Mouse (Mus musculus) activated CD4-positive, CD25-positive, alpha-beta regulatory T cell, adult 4 months (primary cell): ENCODE results near the gene Gm20388. TPM values are rescaled to one million over a fixed set of nuclear protein-coding genes. Genes with fewer than 3 reads are reported as not detected.
A peak's percentile ranks its signal among the peaks of the same experiment; 100 is the strongest.

ENCODE experiments used
- ATAC-seq: one replicate; pipeline ENCODE4 v1.8.0; 2017
- polyA plus RNA-seq, 2 experiments: library from polyadenylated mRNA; unstranded; fragments of 100-300 nt; shearing (Covaris generic); gene quantifications; one replicate each; pipeline ENCODE4 v1.2.1; 2017

Gene Gm20388
- polyA plus RNA-seq, 2 experiments from 2014 or later = 9.9 to 12.3 TPM

DNA sequence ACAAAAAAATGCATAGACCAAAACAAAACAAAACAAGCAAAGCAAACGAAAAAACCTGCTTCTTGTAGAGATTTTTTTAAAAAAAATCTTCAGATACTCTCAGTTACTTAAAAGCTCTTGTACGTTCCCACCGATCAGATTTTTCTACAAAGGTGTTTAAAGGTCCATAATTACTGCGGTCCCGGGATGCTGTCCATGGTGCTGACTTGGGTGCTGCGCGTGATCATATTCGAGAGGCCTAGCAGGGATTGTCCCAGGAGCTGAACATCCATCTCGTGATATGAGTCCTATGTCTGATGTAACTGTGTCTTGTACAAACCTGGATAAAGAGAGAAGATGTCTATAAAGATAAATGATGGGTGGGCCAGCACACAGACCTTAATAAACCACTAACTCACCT lies 3927.9 kb downstream of the Gm20388 start:
- no peak for ATAC-seq

DNA sequence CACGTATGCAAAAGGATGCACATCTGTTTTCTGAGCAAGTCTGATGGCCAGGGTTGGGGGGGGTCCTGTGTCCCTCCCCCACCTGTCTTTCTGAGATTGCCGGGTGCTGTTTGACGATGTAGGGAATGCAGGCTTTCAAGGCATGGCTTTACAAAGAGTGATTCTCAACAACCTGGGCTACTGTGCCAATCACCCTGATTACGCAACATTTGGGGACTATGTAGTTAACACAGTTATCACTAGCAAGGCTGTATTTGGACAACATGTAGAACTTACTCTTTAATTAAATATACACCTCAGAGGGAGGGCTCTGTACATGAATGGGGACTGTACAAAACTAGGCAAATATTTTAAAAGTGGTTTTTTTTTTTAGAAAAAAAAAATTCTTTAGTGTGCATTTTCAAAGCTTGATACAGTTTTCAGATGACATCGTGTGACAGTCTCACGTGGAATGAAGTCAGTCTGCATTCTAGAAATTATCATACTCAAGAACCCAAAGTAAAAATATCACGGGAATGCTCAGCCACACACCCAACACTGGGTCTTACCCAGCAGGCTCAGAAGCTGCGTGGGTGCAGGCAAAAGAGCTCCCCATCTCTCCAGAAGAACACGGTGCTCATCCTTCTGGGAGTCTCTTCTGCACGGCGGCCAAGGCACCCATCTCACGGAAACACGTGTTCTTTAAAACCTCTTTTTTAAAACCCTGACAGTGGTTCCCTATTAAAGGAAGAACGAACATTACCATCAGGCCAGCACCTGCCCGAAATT lies 3930.1 kb downstream of the Gm20388 start:
- no peak for ATAC-seq

DNA sequence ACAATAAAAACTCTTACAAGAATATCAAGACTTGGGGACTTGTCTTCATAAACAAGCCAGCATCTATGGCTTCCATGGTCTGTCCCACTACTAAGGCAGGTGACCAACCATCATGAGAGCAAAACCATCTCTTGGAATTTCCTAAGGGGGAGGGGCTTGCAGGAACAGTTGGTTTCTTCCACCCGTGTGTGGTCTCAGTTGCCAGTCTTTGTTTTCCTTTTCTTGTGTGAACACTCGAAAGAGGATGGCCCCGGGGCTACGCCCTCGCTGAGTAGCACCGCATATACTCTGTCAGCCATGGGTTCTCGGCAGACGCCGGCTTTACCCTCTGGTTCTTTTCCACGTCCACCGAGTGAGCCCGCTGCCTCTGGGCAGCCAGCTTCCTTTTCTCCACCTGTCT lies 3931.4 kb downstream of the Gm20388 start:
- ATAC-seq = no peak

DNA sequence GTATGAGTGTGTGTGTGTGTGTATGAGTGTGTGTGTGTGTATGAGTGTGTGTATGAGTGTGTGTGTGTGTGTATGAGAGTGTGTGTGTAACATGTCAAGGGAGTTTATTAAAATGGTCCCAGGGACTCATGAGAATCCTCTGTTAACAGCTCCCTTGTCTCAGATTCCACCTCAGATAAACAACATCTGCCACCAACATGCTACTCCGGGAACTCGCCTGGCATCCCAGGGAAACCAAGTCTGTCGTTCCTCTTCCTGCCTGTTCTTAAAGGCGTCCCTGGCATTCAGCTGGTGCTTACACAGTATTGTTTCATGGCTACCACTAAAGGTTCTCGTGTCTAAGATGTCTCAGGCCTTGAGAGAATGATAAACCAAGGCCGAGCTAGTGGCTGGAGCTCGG lies 3933.7 kb downstream of the Gm20388 start:
- ATAC-seq = no peak

DNA sequence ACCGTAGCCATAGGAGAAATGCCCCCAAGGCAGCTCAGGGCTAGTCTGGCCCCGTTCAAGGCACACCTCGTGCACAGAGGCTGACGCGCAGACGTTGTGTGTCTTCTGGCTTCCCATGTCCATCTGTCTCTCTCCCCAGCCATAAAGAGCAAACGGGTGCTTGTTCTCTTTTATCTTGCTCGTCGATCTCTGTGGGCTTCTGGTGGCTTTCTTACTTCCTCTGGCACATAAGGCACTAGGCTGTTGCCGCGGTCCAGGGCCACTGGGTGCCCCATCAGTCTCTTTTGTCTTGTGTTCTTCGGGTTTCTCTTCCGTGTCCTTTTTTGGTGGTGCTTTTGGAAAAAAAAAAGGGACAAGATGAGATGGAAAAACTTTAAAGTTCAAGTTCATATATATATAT lies 3934.5 kb downstream of the Gm20388 start:
- ATAC-seq = peak; percentile 78

DNA sequence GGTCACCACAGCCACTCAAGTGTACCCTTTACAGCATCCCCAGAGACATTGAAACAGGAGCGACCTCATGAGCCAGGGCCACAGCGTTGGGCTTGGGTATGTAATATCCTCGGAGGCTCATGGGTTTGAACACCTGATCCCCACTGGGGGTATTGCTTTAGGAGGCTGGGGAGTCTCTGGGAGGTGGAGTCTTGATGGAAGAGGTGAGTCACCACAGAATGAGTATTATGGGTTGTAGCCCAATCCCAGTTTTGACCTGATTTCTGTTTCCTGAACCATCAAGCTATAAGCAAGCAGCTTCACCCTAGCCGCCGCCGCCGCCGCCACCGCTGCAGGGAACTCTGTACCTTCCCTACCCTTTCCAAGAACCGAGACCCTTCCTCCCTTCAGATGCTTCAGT lies 3935.3 kb downstream of the Gm20388 start:
- no peak for ATAC-seq

DNA sequence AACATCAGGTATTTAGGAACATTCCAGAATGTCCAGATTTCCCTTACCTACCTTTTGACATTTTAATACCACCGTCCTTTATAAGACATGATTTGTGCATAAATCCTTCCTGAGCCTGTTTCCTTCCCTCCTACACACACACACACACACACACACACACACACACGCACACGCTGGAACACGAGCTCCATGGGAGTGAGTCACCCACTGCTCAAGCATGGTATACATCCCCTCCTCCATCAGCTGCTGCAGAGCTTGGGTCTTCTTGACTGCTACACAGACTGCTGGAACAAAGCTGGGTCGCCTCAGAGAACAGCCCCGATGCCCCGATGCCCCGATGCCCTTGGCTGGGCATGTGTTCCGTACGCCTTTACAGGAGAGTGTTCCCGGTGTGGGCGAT lies 3935.9 kb downstream of the Gm20388 start:
- no peak for ATAC-seq

DNA sequence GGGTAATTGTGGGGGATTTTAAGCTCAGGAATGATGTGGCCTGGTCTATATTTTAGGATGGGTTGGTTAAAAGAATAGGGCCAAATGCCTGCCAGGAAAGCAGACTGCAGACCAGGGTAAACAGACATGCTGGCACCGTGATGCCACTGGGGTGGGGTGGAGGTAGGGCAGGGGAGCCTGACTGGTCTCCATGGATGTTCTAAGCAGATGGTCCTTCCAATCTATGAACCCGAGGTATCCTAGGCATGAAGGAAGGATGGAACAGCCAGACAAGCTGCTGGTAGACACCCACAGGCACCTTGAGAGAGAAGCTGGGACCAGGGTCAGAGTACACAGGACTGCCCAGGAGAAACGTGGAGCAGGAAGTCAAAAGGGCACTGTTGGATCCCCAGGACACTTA lies 3936.9 kb downstream of the Gm20388 start:
- ATAC-seq = no peak

DNA sequence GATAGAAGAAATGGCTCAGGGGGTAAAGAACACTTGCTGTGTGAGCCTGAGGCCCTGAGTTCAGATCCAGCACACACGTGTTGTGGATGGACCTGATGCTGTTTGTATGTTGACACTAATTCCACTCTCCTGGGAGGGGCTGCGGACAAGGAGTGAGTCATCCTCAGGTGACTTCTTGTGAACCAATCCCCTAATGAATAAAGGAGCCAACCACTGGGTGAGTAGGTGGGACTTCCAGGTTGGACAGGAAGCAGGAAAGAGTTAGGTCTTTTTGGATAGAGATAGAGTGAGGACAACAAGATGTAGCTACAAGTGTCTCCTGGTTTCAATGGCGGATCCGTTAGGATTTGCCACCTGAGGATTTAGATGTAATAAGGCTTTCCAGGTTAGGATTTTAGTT lies 3938.7 kb downstream of the Gm20388 start:
- no peak for ATAC-seq

DNA sequence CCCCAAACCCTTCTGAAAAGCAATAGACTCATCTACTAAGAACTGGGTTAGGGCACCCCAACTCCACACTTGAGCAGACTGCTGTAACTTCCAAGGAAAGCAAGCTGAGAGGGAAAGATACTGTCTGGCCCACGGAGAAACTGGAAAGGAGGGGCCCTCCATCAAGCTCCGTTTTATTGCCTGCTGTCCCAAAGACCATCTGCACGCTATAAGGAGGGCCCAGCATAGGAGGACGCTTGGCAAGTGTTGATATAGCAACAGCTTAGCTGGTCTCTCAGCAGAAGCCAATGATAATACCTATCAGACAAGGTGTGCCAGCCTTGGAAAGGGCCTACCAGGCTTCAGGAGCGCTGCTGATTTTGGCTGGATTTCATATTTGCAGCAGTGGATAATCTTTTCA lies 3940.9 kb downstream of the Gm20388 start:
- no peak for ATAC-seq

DNA sequence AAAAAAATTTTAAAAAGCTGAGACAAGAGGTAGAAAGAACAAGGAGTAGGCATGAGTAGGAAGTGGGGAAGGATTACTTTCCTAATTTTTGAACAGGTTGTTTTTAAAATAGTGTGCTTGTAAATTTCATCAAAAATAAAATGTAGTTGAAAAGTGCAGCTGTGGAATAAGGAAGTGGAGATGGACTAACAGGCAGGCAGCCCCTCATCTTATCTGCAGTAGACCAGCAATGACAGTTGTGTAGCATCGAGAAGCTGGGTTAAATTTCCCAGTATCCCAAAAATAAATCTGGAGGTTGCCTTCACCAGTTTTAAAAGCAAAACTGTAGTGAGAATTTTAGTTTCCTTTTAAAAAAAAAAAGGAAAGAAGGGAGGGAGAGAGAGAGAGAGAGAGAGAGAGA lies 3943.6 kb downstream of the Gm20388 start:
- no peak for ATAC-seq

DNA sequence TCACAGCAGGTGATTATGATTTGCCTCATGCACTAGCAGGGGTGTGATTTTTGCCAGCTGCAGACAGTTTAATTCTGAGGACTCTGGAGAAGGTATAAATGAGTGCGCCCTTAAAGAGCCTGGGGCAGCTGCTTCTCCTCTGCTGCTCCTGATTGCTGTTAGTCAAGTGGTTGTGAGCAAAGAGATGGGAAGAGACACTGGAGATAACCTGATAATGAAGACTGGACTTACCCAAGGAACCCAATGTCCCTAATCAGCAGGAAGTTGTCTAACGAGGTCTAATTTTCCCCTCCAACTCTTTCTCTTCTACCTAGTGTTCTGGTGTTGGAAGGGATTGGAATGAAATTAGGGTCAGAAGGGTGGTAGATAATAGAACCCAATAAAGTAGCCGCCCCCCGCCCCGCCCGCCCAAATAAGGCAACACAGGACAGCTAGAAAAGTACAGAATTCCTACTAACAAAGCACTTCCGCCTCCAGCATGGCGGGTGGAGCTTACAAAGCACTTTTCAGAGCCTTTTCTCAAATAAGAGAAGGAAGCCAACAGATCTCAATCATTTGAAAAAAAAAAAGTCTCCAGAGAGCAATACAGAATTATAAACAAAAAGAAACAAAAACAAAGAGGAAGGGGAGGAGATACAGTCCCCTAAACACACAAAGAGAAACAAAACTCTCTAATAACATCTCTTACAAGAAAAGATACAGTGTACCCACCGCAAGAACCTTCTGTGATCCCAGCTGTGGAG lies 3944.3 kb downstream of the Gm20388 start:
- no peak for ATAC-seq

DNA sequence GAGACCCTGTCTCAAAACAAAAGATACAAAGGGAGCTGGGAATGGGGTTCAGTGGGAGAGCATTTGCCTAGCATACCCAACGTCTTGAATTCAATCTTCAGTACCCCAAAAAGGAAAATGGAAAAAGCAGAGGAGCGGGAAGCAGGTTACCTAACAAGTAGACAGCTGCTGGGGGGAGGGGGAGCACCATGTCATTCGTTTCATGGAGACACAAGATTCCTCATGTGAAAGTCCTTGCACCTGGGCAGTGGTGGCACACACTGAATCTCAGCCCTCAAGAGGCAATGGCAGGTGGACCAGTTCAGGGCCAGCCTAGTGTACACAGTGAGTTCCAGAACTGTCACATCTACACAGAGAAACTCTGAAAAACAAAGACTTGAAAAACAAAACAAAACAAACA lies 3946.7 kb downstream of the Gm20388 start:
- no peak for ATAC-seq

DNA sequence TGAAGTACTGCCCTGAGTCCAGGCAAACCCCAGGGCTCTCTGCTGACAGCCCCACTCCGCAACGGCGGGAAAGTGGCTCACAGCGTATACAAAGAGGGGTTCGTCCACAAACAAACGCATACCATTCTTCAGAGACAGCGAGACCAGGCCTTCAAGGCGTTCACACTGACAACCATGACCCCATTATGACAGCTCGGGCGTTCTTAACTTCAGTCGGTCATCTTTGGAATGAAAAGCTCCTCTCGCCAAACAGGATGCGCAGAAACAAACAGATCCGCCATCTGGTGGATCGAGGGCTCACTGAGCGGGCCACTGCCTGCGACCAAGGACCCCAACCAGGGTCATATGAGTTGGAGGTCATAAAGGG lies 3947.9 kb downstream of the Gm20388 start:
- peak; percentile 8 for ATAC-seq

DNA sequence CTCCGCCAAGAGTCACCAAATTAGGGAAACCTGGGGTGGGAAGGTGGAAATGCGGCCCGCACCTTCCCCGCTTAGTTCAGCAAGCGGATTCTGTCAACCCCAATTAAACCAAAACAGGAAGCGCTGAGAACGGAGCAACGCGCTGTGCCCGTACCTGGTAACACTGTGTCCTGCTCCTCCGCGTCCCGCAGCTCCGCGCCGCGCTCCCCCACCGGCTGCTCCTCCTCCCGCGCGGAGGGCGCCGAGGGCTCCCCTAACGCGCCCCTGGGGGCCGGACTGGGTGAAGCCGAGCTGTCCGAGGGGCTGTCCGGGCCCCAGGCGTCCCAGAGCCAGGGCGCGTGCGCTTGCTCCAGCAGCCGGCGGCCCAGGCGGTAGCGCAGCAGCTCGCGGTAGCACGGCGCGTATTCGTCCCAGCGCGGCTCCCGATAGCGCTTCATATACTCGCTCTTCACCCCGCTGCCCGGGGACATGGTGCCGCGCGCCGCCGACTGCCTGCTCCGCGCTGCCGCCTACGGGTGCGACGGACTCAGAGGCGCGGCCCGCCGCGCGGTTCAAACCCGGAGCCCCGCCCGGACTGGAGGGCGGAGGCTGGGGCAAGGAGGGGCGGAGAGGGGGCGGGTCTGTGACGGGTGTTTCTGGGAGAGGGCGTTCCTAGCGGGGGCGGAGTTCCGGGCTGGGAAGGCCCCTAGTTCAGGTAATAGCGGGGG lies 3948.5 kb downstream of the Gm20388 start:
- ATAC-seq = peak; percentile 86

DNA sequence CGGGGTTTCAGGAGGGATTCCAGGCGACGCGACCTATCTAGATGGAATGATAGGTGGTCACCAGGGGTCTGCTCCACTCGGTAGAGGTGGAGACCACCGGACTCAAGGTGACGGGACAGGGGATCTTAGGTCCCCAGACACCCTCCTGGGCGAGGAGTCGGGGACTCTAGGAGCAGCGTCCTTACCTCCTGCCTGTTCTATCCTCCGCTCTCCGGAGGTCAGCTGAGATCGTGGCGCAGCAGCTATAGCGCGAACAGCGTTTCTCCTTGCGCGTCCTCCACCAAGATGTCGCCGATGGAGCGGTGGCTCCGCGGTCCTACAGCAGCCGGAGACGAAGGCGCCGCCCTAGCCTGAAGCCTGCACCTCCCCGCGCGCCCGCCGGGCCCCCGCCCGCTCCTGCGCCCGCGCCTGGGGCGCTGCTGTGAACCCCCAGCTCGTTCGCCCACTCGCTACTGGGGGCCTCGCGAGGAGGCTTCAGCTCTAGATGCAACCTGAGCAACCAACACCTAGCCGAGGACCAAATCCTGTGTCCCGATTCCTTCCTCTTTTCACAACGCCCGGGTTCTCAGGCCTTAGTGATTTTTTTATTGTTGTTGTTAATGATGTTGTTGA lies 3949.1 kb downstream of the Gm20388 start, which contains the start of gene Ccsap:
Gene Ccsap (minus strand): TSS at position 562 of the 612 bp plus-strand sequence.
- peak; percentile 62 for ATAC-seq

DNA sequence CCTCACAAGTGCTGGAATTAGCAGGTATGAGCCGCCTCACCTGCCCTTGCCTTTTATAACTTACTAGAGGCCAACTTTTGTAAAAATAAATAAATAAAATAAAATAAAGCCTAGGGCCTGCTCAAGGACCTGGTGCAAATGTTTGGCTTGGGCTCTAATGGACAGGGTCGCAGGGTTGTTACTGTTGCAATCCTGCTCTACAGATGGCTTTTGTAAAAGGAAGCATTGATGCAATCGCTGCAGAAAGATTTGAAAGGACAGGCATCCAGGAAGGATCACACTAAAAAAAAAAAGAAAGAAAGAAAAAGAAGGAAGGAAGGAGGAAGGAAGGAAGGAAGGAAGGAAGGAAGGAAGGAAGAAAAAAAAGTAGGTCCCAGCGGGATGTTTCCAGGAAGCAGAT lies 3949.7 kb downstream of the Gm20388 start:
- ATAC-seq = no peak

DNA sequence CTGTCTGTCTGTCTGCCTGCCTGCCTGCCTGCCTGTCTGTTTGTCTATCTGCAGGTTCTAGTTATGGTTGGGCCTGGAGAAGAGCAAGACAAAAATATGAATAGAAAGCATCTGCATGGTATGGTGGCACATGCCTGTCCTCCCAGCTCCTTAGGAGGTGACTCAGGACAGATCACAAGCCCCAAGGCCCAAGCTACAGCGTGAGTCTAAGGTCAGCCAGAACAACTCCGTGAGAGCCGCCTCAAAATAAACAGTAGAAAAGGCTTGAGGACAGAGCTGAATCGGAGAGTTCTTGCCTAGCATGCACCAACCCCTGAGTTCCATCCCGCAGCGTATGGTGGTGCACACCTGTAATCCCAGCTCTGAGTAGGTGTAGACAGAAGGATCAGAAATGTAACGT lies 3955.1 kb downstream of the Gm20388 start:
- ATAC-seq = no peak

DNA sequence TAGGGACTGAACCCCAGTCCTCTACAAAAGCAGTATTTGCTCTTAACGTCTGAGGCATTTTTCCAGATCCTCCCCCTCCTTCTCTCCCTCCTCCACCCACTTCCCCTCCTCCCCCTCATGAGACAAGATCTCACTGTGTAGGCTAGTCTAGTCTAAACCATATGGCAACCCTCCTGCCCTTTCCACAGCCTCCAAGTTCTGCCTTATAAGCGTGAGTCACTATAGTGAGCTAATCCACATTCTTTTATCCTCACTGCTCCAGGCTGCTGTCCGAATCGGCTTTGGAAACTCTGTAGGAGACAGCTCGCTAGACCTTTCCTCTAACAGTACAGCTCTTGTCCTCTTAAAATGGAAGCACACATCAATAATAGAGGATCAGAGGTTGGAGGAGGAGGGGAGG lies 3956.3 kb downstream of the Gm20388 start:
- ATAC-seq = no peak

DNA sequence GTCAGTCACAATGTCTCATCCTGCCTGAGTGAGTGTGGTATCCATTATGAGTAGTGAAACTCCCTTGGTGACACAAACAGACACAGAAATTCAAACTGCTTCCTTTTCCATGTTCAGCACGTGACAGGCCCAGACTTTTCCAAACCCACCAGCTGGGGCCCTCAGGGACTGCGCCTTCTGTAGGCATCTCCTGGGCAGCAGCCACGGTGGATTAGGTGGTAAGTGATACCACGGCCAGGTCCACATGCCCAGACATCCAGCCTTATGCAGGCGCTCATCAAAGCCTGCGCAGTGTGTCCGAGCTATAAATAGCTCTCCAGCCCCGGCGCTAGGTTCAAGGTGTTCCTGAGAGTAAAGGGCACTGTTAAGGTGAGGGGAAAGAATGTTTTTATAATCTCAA lies 3961.4 kb downstream of the Gm20388 start:
- no peak for ATAC-seq

DNA sequence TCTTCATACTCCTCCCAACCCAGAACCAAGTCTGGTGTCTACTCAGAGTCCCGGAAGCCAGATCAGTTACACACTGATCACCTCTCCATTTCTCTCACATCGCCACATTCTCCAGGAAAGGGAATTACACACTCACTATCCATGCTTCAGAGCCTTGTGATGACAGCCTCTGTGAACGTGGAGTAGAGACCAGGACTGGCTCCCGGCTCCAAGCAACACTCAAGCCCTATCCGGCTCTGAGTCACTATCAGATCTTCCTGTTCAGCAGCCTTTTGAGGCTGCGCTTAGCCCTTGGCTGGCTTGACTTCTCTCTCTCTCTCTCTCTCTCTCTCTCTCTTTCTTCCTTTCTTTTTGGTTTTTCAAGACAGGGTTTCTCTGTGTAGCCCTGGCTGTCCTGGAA lies 3962.7 kb downstream of the Gm20388 start:
- ATAC-seq = no peak

DNA sequence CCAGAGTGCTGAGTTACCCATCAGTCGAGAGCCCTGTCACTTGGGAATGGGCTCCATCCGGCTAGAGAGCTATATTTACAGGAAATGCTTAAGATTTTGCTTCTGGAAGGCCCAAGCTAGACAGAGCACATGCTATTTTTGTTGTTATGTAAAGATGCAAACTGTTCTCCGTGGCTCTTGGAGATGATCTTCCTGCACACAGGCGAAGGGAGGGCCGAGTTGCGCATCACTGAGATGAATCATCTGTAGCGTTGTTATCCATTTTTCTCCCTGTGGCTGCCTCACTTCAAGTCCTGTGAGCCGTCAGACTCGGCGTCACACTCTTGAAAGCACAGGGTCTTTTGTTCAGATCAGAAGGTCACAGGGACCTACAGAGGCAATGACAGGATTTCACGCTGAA lies 3963.7 kb downstream of the Gm20388 start:
- no peak for ATAC-seq

DNA sequence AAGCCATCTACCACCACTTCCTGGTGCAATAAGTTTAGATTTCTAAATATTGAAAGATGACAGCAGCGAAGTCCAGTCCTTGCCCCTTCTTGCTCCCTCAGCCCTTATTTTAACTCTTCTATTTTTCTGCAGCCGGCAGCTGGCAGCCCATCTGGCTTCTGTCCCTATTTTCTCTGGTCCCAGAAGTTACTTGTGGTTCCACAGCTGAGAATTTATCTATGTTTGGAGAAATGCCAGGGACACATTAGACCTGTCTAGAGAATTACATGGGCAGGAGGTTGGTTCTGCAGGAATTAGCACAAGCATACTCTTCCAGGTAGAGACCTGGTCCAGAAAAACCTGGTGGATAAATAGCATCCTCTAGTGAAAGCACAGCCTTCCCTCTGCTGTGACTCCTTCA lies 3967.2 kb downstream of the Gm20388 start:
- no peak for ATAC-seq
